Mouse (Mus musculus) midbrain, embryonic 11.5 days (tissue): ENCODE data around the gene Cd80. TPM values are rescaled to one million over a fixed set of nuclear protein-coding genes. Genes with fewer than 3 reads are reported as not detected.
"Not testable (repeated sequence)": the region's sequence is repeated elsewhere in the genome, so short reads cannot be mapped to it uniquely, and the experiment has no call there.

Source experiments
- ATAC-seq: fragments of 200-750 bp; cut with Nextera tagmentation; 2 replicates; pipeline ENCODE4 v1.8.0; 2017; ENCODE audit warnings: moderate TSS enrichment, moderate library complexity; ENCODE audit not compliant: low FRiP score
- DNase-seq: peaks from one replicate; pipeline ENCODE4 v3.0.0; 2015; ENCODE audit warnings: low spot score; ENCODE audit errors: missing footprints
- H3K27ac ChIP-seq: fragments of 300-500 bp; sonication (generic); 2 replicates; pipeline ENCODE4 v1.5.1; 2014; ENCODE audit warnings: low read depth, low read length
- H3K27me3 ChIP-seq: fragments of 300-500 bp; sonication (generic); 2 replicates; pipeline ENCODE4 v1.6.1; 2014; ENCODE audit warnings: mild to moderate bottlenecking, low read length, moderate library complexity, mixed read lengths; ENCODE audit not compliant: control insufficient read depth, insufficient read depth
- H3K36me3 ChIP-seq: fragments of 300-500 bp; sonication (generic); 2 replicates; pipeline ENCODE4 v1.6.1; 2014; ENCODE audit warnings: mild to moderate bottlenecking, low read length, moderate library complexity, mixed read lengths; ENCODE audit not compliant: control insufficient read depth, insufficient read depth
- H3K4me1 ChIP-seq: fragments of 300-500 bp; sonication (generic); 2 replicates; pipeline ENCODE4 v1.6.1; 2014; ENCODE audit warnings: low read length; ENCODE audit not compliant: control insufficient read depth, insufficient read depth
- H3K4me2 ChIP-seq: fragments of 300-500 bp; sonication (generic); 2 replicates; pipeline ENCODE4 v1.6.1; 2014; ENCODE audit warnings: mild to moderate bottlenecking, moderate library complexity
- H3K4me3 ChIP-seq: fragments of 300-500 bp; sonication (generic); 2 replicates; pipeline ENCODE4 v1.5.1; 2014; ENCODE audit warnings: low read depth, low read length
- H3K9ac ChIP-seq: fragments of 300-500 bp; sonication (generic); 2 replicates; pipeline ENCODE4 v1.6.1; 2014; ENCODE audit warnings: low read length
- H3K9me3 ChIP-seq: fragments of 300-500 bp; sonication (generic); 2 replicates; pipeline ENCODE4 v1.6.1; 2016; ENCODE audit warnings: low read length; ENCODE audit not compliant: control insufficient read depth
- WGBS: fragments of 180-500 bp; shearing (Covaris S2); extraction: QIAGEN DNeasy Blood & Tissue Kit; methylation state at CpG from one replicate; pipeline ENCODE4 v1.1.7; 2014; 5-methylcytosine and 5-hydroxymethylcytosine counted together
- polyA plus RNA-seq: library from polyadenylated mRNA; unstranded; fragments of >200 nt; fragmentation: Nextera tagmentation; extraction: Ambion mirVana; gene quantifications from 2 replicates; pipeline ENCODE4 v1.2.1, GENCODE M21; 2014

The Cd80 gene
- polyA plus RNA-seq, 1 experiment from 2014 or later = 0.42 TPM

DNA sequence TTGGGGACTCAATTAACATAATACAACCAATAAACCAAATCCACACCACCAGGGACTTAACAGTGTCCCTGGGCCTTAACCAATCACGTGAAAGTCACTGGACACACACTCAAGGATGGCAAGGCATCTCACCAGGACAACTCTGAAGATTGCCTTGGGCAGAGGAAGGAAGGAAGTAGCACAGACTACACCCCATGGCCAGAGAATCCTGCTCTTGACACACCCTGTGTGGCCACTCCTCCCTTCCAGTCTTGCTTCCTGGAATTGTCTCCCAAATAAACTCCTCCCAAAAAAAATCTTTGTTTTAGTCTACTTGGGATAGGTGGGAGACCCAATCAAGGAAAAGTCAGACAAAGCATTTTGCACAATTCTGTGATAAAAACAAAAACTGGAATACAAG is 10.3 kb upstream of the Cd80 start:
- 83% methylated on average over 1 of the region's 1 CpGs for WGBS
- H3K4me3 ChIP-seq = no peak overlapping the region
- DNase-seq = peak; percentile 60
- H3K9me3 ChIP-seq = no peaks in the 10 kb centered on the region; the same call in 1 of the 2 replicates
- no peak overlapping the region for H3K4me2 ChIP-seq
- H3K27ac ChIP-seq = no peak overlapping the region
- no peak overlapping the region for H3K9ac ChIP-seq
- no peaks in the 10 kb centered on the region for H3K4me1 ChIP-seq
- no peaks in the 10 kb centered on the region for H3K27me3 ChIP-seq
- peaks cover 26% of the 10 kb centered on the region for H3K36me3 ChIP-seq
- ATAC-seq = no peak

DNA sequence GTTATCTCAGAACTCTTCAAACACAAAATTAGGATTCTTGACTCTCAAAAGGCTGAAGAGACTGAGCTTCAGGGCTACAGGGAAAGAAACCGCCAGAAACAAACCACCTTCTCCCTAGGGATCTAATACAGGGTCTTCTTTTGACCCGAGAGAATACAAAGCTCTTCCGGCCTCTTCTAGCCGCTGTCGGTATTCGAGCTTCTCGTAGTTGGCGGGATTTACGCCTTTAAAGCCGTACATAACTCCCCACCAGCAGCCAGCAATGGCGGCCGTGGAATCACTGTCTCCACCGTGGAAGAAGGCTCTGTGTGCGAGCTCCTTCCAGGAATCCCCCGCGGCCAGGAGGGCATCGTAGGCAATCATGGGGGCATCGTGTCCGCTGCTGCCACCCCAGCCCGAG is 9.8 kb upstream of the Cd80 start:
- WGBS = 96% methylated on average over 20 of the region's 20 CpGs

GRCm38 (mm10) chr16:38446141-38446540 is 9.2 kb upstream of the Cd80 start:
- WGBS = 96% methylated on average over 2 of the region's 2 CpGs
- not testable (repeated sequence) for H3K4me3 ChIP-seq, H3K4me1 ChIP-seq, H3K27ac ChIP-seq, ATAC-seq, H3K9me3 ChIP-seq, H3K27me3 ChIP-seq, H3K9ac ChIP-seq, H3K4me2 ChIP-seq
- DNase-seq = peak; percentile 62
- peaks cover 28% of the 10 kb centered on the region for H3K36me3 ChIP-seq

More for the DNA sequence above, 9.8 kb upstream of the Cd80 start:
- H3K36me3 ChIP-seq = peaks cover 28% of the 10 kb centered on the region
- no peaks in the 10 kb centered on the region; the same call in 1 of the 2 replicates for H3K9me3 ChIP-seq
- ATAC-seq (no peak), DNase-seq (no peak)
- H3K4me1 ChIP-seq = no peaks in the 10 kb centered on the region
- H3K27me3 ChIP-seq = no peaks in the 10 kb centered on the region
- H3K4me2 ChIP-seq = no peak overlapping the region
- no peak overlapping the region for H3K27ac ChIP-seq
- no peak overlapping the region for H3K4me3 ChIP-seq
- no peak overlapping the region for H3K9ac ChIP-seq

DNA sequence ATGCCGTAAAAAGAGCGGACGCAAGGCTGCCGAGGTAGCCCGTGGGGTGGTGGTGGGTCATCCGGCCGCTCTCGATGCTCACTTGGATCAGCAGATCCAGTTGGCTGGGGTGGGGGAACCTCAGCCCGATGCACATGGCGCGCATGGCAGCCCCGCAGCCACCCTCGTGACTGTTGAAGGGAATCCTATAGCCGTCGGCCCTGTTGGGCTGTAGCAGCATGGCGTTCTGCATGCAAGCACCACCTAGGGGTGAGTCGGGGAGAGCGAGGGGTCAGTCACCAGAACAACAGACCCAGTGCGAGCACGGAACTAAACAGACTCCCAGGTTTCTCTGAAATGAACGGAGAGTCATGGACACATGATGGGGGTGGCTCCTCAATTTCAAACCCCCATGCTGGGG is 8.0 kb upstream of the Cd80 start:
- H3K9me3 ChIP-seq = no peaks in the 10 kb centered on the region; the same call in 1 of the 2 replicates
- H3K4me3 ChIP-seq = no peak overlapping the region
- WGBS = 91% methylated on average over 21 of the region's 21 CpGs
- H3K36me3 ChIP-seq = peaks cover 28% of the 10 kb centered on the region
- H3K27ac ChIP-seq = no peak overlapping the region
- H3K4me2 ChIP-seq = no peak overlapping the region
- peaks cover 5% of the 10 kb centered on the region for H3K4me1 ChIP-seq
- peak; percentile 64 for DNase-seq
- H3K9ac ChIP-seq = no peak overlapping the region
- H3K27me3 ChIP-seq = no peaks in the 10 kb centered on the region
- no peak for ATAC-seq

DNA sequence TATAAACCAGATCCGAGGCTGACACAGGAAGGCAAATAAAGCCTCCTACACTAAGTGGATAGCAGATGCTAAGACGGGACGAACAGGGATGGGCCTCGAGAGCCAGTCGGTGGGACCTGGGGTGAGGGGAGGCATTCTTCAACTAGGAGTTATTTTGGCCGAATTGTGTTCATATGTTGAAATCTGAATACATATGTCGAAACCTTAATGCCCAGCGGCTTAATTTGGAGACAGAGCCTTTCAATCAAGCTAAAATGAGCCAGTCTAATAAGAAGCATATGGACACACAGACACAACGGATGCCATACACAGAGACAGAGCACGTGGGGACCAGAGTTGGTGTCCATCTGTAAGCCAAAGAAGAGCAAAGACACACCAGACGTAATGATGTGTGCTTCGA is 6.9 kb upstream of the Cd80 start:
- H3K4me3 ChIP-seq = no peak overlapping the region
- DNase-seq (no peak), ATAC-seq (no peak)
- no peak overlapping the region for H3K4me2 ChIP-seq
- H3K27me3 ChIP-seq = no peaks in the 10 kb centered on the region
- peaks cover 10% of the 10 kb centered on the region for H3K4me1 ChIP-seq
- no peak overlapping the region for H3K27ac ChIP-seq
- H3K36me3 ChIP-seq = peaks cover 28% of the 10 kb centered on the region
- no peaks in the 10 kb centered on the region; the same call in 1 of the 2 replicates for H3K9me3 ChIP-seq
- 92% methylated on average over 12 of the region's 12 CpGs for WGBS
- no peak overlapping the region for H3K9ac ChIP-seq

GRCm38 (mm10) chr16:38450707-38451106 is 4.7 kb upstream of the Cd80 start:
- ATAC-seq = no peak
- H3K36me3 ChIP-seq = peaks cover 18% of the 10 kb centered on the region
- H3K9ac ChIP-seq = no peak overlapping the region
- no peak overlapping the region for H3K4me2 ChIP-seq
- H3K27ac ChIP-seq = no peak overlapping the region
- 88% methylated on average over 7 of the region's 7 CpGs for WGBS
- no peak overlapping the region for H3K4me3 ChIP-seq
- no peaks in the 10 kb centered on the region for H3K9me3 ChIP-seq
- H3K27me3 ChIP-seq = no peaks in the 10 kb centered on the region
- H3K4me1 ChIP-seq = peaks cover 10% of the 10 kb centered on the region
- DNase-seq = no peak

- H3K27ac ChIP-seq = no peak overlapping the region
- H3K4me2 ChIP-seq = peak overlapping the region; percentile 68
- H3K9me3 ChIP-seq = no peaks in the 10 kb centered on the region
- peaks cover 10% of the 10 kb centered on the region for H3K4me1 ChIP-seq
- H3K27me3 ChIP-seq = no peaks in the 10 kb centered on the region
- H3K36me3 ChIP-seq = peaks cover 11% of the 10 kb centered on the region
- WGBS = 51% methylated on average over 12 of the region's 12 CpGs
- no peak for ATAC-seq
- DNase-seq = peak; percentile 79
- peak overlapping the region; percentile 97 for H3K9ac ChIP-seq
- peak overlapping the region; percentile 79 for H3K4me3 ChIP-seq
Measured at GRCm38 (mm10) chr16:38451421-38452205, 3.7 kb upstream of the Cd80 start.

- Histone ChIP-seq H3K4me2 (peak within 1 kb of the TSS; percentile 68), H3K27me3 (no peaks in the 10 kb centered on the region), H3K9ac (peak within 1 kb of the TSS; percentile 97), H3K27ac (peak within 1 kb of the TSS; percentile 67), H3K4me3 (peak within 1 kb of the TSS; percentile 79), H3K36me3 (peaks cover 2% of the 10 kb centered on the region; the same call in 1 of the 2 replicates), H3K4me1 (peaks cover 10% of the 10 kb centered on the region), H3K9me3 (no peaks in the 10 kb centered on the region)
- WGBS = under 1% methylated on average over 57 of the region's 61 CpGs
- DNase-seq (peak; percentile 97), ATAC-seq (peak; percentile 97)
Measured at GRCm38 (mm10) chr16:38452442-38453202, 2.7 kb upstream of the Cd80 start, which contains the start of gene Adprh. TSS of gene Adprh (minus strand) at chr16:38452703.

- 0 out of 2 replicates have a peak, but pooled peaks cover 2% of the 10 kb centered on the region for H3K36me3 ChIP-seq
- DNase-seq (no peak), ATAC-seq (no peak)
- no peaks in the 10 kb centered on the region for H3K9me3 ChIP-seq
- peaks cover 10% of the 10 kb centered on the region for H3K4me1 ChIP-seq
- H3K27ac ChIP-seq = peak overlapping the region; percentile 67; the same call in 1 of the 2 replicates
- H3K4me3 ChIP-seq = peak overlapping the region; percentile 79
- 37% methylated on average over 3 of the region's 3 CpGs for WGBS
- peak overlapping the region; percentile 97 for H3K9ac ChIP-seq
- H3K4me2 ChIP-seq = peak overlapping the region; percentile 68
- no peaks in the 10 kb centered on the region for H3K27me3 ChIP-seq
Measured at GRCm38 (mm10) chr16:38453203-38453553, 2.2 kb upstream of the Cd80 start.
